Mouse (Mus musculus) megakaryocyte, embryonic 14.5 days (primary cell): ENCODE data around the gene Gpr152.

Source experiments
- FLI1 ChIP-seq: IDR thresholded peaks from 2 replicates; pipeline ENCODE4 v1.6.1; 2012; ENCODE audit warnings: low read length, inconsistent platforms, mixed read lengths
- GATA1 ChIP-seq: IDR thresholded peaks from 3 replicates; pipeline ENCODE4 v1.6.1; 2012; ENCODE audit warnings: mixed read lengths, low read length, inconsistent platforms, borderline replicate concordance

DNA sequence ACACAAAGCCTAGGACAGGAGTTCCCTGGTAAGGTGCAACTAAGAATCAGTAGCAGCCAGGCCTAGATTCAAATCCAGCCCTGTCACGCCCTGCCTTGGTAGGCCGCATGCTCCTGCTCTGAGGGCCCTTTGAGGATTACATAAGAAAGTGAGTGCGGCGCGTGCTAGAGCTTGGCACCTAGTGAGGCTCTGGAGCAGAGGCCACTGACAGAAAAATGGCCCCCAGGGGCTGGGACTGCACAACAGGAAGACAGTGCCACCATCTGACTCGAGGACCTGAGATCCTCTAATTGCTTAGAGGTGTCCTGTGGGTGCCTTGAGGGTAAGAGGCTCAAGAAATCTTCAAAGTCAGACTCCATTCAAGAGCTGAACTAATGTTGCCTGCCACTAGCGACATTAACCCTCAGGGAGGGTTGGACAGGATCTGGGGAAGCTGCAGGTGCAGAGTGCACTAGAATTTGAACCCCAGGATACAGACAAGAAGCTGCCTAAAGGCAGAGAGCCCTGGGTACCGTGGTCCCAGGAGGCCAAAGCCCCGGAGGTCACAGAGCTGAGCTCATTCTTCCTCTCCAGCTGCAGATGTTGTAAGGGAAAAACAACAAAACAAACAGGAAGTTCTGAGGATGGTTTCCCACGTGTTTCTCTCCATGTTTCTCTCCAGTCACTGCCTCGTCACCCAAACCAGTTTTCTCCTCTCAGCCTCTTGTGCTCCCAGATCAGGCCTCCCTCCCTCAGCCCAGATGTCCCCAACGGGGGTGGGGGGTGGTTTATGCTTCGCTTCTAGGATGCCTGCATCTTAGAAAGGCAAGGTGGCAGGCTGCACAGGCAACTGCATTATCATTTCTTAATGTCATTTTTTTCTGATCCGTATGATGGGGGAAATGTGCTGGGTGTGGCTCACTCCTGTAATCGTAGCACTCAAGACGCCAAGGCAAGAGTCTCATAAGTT is 5.2 kb downstream of the Gpr152 start:
- TF ChIP-seq GATA1 = no peak
- no peak for TF ChIP-seq FLI1
